Mouse (Mus musculus): ENCODE measurements around the gene Tcirg1.

Tcirg1 gene

GRCm38 (mm10) chr19:3927989-3928388, 21.1 kb upstream of the Tcirg1 start:
- no peak for DNase-seq (ENCODE audit: extremely low spot score, low read depth, low spot score)

GRCm38 (mm10) chr19:3926685-3927084, 19.8 kb upstream of the Tcirg1 start:
- no peak for DNase-seq (ENCODE audit: extremely low spot score, low read depth, low spot score)

- DNase-seq (ENCODE audit: extremely low spot score, low read depth, low spot score), result no peak
Measured at GRCm38 (mm10) chr19:3926279-3926678, 19.3 kb upstream of the Tcirg1 start.

GRCm38 (mm10) chr19:3925859-3926258, 18.9 kb upstream of the Tcirg1 start:
- no peak for DNase-seq (ENCODE audit: extremely low spot score, low read depth, low spot score)

- DNase-seq (ENCODE audit: extremely low spot score, low read depth, low spot score), result no peak
Measured at GRCm38 (mm10) chr19:3924868-3925267, 17.9 kb upstream of the Tcirg1 start.

GRCm38 (mm10) chr19:3924190-3924589, 17.3 kb upstream of the Tcirg1 start:
- DNase-seq (ENCODE audit: extremely low spot score, low read depth, low spot score), result no peak

- no peak for DNase-seq (ENCODE audit: extremely low spot score, low read depth, low spot score)
Measured at GRCm38 (mm10) chr19:3923586-3923985, 16.7 kb upstream of the Tcirg1 start.

GRCm38 (mm10) chr19:3922661-3923371, 15.9 kb upstream of the Tcirg1 start:
- no peak for DNase-seq (ENCODE audit: extremely low spot score, low read depth, low spot score)

GRCm38 (mm10) chr19:3919928-3920327, 13.0 kb upstream of the Tcirg1 start:
- no peak for DNase-seq (ENCODE audit: extremely low spot score, low read depth, low spot score)

GRCm38 (mm10) chr19:3916727-3917126, 9.8 kb upstream of the Tcirg1 start:
- no peak for DNase-seq (ENCODE audit: extremely low spot score, low read depth, low spot score)

GRCm38 (mm10) chr19:3914535-3914934, 7.6 kb upstream of the Tcirg1 start:
- DNase-seq (ENCODE audit: extremely low spot score, low read depth, low spot score), result no peak

- no peak for DNase-seq (ENCODE audit: extremely low spot score, low read depth, low spot score)
Measured at GRCm38 (mm10) chr19:3913692-3914091, 6.8 kb upstream of the Tcirg1 start.

GRCm38 (mm10) chr19:3912337-3913204, 5.6 kb upstream of the Tcirg1 start, which contains the start of gene Ndufs8:
Gene Ndufs8, minus strand, starts transcription at chr19:3912774.
- peak; percentile 97 for DNase-seq (ENCODE audit: extremely low spot score, low read depth, low spot score)

GRCm38 (mm10) chr19:3910206-3910605, 3.3 kb upstream of the Tcirg1 start:
- DNase-seq (ENCODE audit: extremely low spot score, low read depth, low spot score), result no peak

- no peak for DNase-seq (ENCODE audit: extremely low spot score, low read depth, low spot score)
Measured at GRCm38 (mm10) chr19:3907876-3908660, 1.1 kb upstream of the Tcirg1 start.

- no peak for DNase-seq (ENCODE audit: extremely low spot score, low read depth, low spot score)
Measured at GRCm38 (mm10) chr19:3906326-3906725, 607 bp downstream of the Tcirg1 start.

GRCm38 (mm10) chr19:3905261-3905969, 1.5 kb downstream of the Tcirg1 start:
- DNase-seq (ENCODE audit: extremely low spot score, low read depth, low spot score), result peak; percentile 8

- no peak for DNase-seq (ENCODE audit: extremely low spot score, low read depth, low spot score)
Measured at GRCm38 (mm10) chr19:3904363-3904675, 2.6 kb downstream of the Tcirg1 start.

GRCm38 (mm10) chr19:3903648-3904362, 3.1 kb downstream of the Tcirg1 start:
- DNase-seq (ENCODE audit: extremely low spot score, low read depth, low spot score), result no peak

- DNase-seq (ENCODE audit: extremely low spot score, low read depth, low spot score), result no peak
Measured at GRCm38 (mm10) chr19:3902966-3903365, 4.0 kb downstream of the Tcirg1 start.

All from hindlimb bud, embryonic 11.5 days (tissue).